Mouse (Mus musculus): ENCODE results near the gene Cd164. TPM values are rescaled to one million over a fixed set of nuclear protein-coding genes. Genes with fewer than 3 reads are reported as not detected.
A peak's percentile ranks its signal among the peaks of the same experiment; 100 is the strongest.

The Cd164 gene
- polyA plus RNA-seq (2015; fragmentation: Nextera tagmentation; extraction: Ambion mirVana), result 155 and 178 TPM in 2 replicates

- H3K4me2 ChIP-seq, result peak within 1 kb of the TSS; percentile 89
- WGBS, result under 1% methylated on average over 69 of the region's 69 CpGs
These were observed at the start of gene Cd164 for GRCm38 (mm10) chr10:41518981-41519618. TSS of gene Cd164 (plus strand) at chr10:41519414.

GRCm38 (mm10) chr10:41470693-41471092 is 48.5 kb upstream of the Cd164 start:
- no peak for ATAC-seq (ENCODE audit: insufficient read depth, low FRiP score, low read depth)
- Histone ChIP-seq H3K27me3 (replicated peaks) (no peaks in the 10 kb centered on the region), H3K36me3 (no peaks in the 10 kb centered on the region), H3K9ac (no peak overlapping the region), H3K4me1 (peaks cover under 1% of the 10 kb centered on the region; the same call in 1 of the 2 replicates), H3K9me3 (no peaks in the 10 kb centered on the region), H3K4me3 (replicated peaks) (no peak overlapping the region), H3K4me2 (no peak overlapping the region), H3K27ac (no peak overlapping the region)
- WGBS, result 86% methylated on average over 3 of the region's 3 CpGs

More at GRCm38 (mm10) chr10:41518981-41519618, at the start of gene Cd164:
- Histone ChIP-seq H3K9ac (peak within 1 kb of the TSS; percentile 92), H3K36me3 (no peaks in the 10 kb centered on the region), H3K9me3 (no peaks in the 10 kb centered on the region), H3K4me1 (peaks cover 9% of the 10 kb centered on the region), H3K4me3 (replicated peaks) (peak within 1 kb of the TSS; percentile 80), H3K27me3 (replicated peaks) (no peaks in the 10 kb centered on the region), H3K27ac (peak within 1 kb of the TSS; percentile 97)
- ATAC-seq (ENCODE audit: insufficient read depth, low FRiP score, low read depth), result peak; percentile 90

GRCm38 (mm10) chr10:41472534-41472933 is 46.7 kb upstream of the Cd164 start:
- Histone ChIP-seq H3K4me2 (no peak overlapping the region), H3K4me1 (peaks cover 13% of the 10 kb centered on the region; the same call in 1 of the 2 replicates), H3K4me3 (replicated peaks) (no peak overlapping the region), H3K27ac (no peak overlapping the region), H3K36me3 (no peaks in the 10 kb centered on the region), H3K27me3 (replicated peaks) (no peaks in the 10 kb centered on the region), H3K9me3 (no peaks in the 10 kb centered on the region), H3K9ac (no peak overlapping the region)
- no peak for ATAC-seq (ENCODE audit: insufficient read depth, low FRiP score, low read depth)

GRCm38 (mm10) chr10:41472962-41473481 is 46.2 kb upstream of the Cd164 start:
- no peak overlapping the region for H3K9ac ChIP-seq
- no peak overlapping the region for H3K4me2 ChIP-seq
- H3K36me3 ChIP-seq, result no peaks in the 10 kb centered on the region
- no peak overlapping the region for H3K4me3 ChIP-seq (replicated peaks)
- ATAC-seq (ENCODE audit: insufficient read depth, low FRiP score, low read depth), result no peak
- no peaks in the 10 kb centered on the region for H3K9me3 ChIP-seq
- no peak overlapping the region for H3K27ac ChIP-seq
- no peaks in the 10 kb centered on the region for H3K27me3 ChIP-seq (replicated peaks)
- H3K4me1 ChIP-seq, result peaks cover 18% of the 10 kb centered on the region
- WGBS, result 71% methylated on average over 5 of the region's 5 CpGs

DNA sequence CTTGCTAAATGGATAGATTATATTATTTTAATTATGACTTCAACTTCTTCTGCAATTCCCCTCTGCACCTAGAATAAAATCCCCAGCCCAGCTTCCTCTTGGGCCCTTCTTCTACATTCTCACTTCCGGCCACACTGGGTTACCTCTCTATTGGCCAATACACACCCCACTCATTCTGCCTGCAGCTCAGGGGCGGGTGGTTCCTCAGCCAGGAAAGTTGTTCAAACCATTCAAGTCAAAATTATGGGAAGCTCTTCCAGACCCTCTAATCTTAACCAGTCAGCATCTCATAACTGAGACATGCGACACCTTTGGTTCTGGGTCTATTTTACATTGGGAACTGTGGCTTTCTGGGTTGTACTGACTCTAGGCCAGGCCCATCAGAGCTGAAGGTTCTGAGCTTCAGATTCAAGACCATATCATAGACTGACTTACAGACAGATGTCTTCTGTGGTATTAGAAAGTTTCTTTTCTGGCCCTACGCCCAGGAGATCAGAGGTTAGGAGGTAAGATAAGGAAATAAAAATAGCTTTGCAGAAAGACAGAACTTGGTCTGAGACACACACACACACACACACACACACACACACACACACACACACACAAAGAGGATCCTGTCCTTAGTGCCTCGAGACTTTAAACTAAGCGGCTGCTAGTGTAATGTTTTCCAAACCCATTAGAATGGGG is 45.3 kb upstream of the Cd164 start:
- no peaks in the 10 kb centered on the region for H3K9me3 ChIP-seq
- WGBS, result 63% methylated on average over 6 of the region's 6 CpGs
- H3K9ac ChIP-seq, result no peak overlapping the region
- no peak overlapping the region for H3K4me2 ChIP-seq
- no peaks in the 10 kb centered on the region for H3K27me3 ChIP-seq (replicated peaks)
- H3K27ac ChIP-seq, result peak overlapping the region; percentile 51; the same call in 1 of the 2 replicates
- peaks cover 20% of the 10 kb centered on the region for H3K4me1 ChIP-seq
- no peaks in the 10 kb centered on the region for H3K36me3 ChIP-seq
- H3K4me3 ChIP-seq (replicated peaks), result no peak overlapping the region
- ATAC-seq (ENCODE audit: insufficient read depth, low FRiP score, low read depth), result no peak

- Histone ChIP-seq H3K27ac (peak overlapping the region; percentile 57), H3K36me3 (0 out of 2 replicates have a peak, but pooled peaks cover 1% of the 10 kb centered on the region), H3K9ac (no peak overlapping the region), H3K4me1 (peaks cover 20% of the 10 kb centered on the region), H3K27me3 (replicated peaks) (no peaks in the 10 kb centered on the region), H3K4me3 (replicated peaks) (no peak overlapping the region), H3K4me2 (no peak overlapping the region; the same call in 1 of the 2 replicates), H3K9me3 (no peaks in the 10 kb centered on the region)
- 52% methylated on average over 1 of the region's 1 CpGs for WGBS
- no peak for ATAC-seq (ENCODE audit: insufficient read depth, low FRiP score, low read depth)
These were observed 44.2 kb upstream of the Cd164 start for GRCm38 (mm10) chr10:41474981-41475391.

DNA sequence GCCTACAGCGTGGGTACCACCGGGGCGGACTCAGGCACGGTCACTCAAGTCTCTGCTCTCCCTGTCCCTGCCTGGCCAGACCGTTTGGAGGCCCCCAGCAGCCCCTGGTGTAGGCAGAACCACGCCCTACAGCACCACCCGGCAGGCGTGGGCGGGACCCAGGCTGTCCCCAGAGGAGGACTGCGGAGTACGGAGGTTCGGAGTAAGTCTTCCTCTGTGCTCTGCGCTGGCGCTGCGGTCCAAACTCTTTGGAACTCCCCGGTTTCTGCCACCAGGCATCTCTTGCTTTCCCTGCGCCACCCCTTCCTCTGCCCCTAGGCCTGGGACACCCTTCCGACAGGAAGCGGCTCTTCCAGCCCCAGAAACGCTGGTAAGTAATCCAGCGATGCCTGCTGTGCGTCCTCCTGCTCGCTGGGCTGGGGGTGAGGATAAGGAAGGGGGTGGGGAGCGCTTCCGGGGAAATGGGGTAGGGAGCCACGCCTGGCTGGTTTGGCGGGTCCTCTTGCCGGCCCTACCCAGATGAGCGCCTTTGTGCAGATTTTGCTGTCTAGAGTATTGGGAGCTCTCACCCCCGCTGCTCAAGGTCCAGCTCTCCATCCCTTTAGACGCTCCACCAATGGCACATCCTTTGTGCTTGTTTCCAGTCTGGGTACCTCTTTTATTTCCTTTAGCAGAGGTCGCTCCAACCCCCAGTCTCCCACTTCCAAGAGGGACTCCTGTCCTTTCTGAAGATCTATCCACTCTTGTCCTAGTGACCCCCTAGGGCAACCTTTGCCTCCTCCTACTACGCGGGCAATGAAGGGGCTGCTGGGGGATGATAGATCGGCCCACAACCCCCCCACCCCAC is 42.8 kb upstream of the Cd164 start, which contains the start of gene Mical1:
Gene Mical1 (plus strand): TSS at position 144 of the 847 bp plus-strand sequence.
- H3K27me3 ChIP-seq (replicated peaks), result no peaks in the 10 kb centered on the region
- H3K27ac ChIP-seq, result peak within 1 kb of the TSS; percentile 89
- peaks cover 20% of the 10 kb centered on the region for H3K4me1 ChIP-seq
- peak within 1 kb of the TSS; percentile 56 for H3K9ac ChIP-seq
- H3K36me3 ChIP-seq, result peaks cover 6% of the 10 kb centered on the region; the same call in 1 of the 2 replicates
- H3K4me3 ChIP-seq (replicated peaks), result peak within 1 kb of the TSS; percentile 64
- H3K9me3 ChIP-seq, result no peaks in the 10 kb centered on the region
- ATAC-seq (ENCODE audit: insufficient read depth, low FRiP score, low read depth), result peak; percentile 66
- H3K4me2 ChIP-seq, result peak within 1 kb of the TSS; percentile 91
- under 1% methylated on average over 35 of the region's 35 CpGs for WGBS

- Histone ChIP-seq H3K27ac (peak overlapping the region; percentile 89), H3K27me3 (replicated peaks) (no peaks in the 10 kb centered on the region), H3K9me3 (no peaks in the 10 kb centered on the region), H3K36me3 (peaks cover 6% of the 10 kb centered on the region; the same call in 1 of the 2 replicates), H3K4me2 (peak overlapping the region; percentile 91), H3K9ac (peak overlapping the region; percentile 56; the same call in 1 of the 2 replicates), H3K4me1 (peaks cover 20% of the 10 kb centered on the region), H3K4me3 (replicated peaks) (peak overlapping the region; percentile 64)
- no peak; the same call in 1 of the 2 replicates for ATAC-seq (ENCODE audit: insufficient read depth, low FRiP score, low read depth)
- 2% methylated on average over 9 of the region's 9 CpGs for WGBS
These were observed 42.3 kb upstream of the Cd164 start for GRCm38 (mm10) chr10:41477018-41477277.

GRCm38 (mm10) chr10:41477278-41478181 is 41.7 kb upstream of the Cd164 start:
- Histone ChIP-seq H3K4me2 (peak overlapping the region; percentile 91), H3K4me3 (replicated peaks) (peak overlapping the region; percentile 64), H3K9ac (peak overlapping the region; percentile 56; the same call in 1 of the 2 replicates), H3K27me3 (replicated peaks) (no peaks in the 10 kb centered on the region), H3K4me1 (peaks cover 20% of the 10 kb centered on the region), H3K36me3 (peaks cover 6% of the 10 kb centered on the region; the same call in 1 of the 2 replicates), H3K27ac (peak overlapping the region; percentile 89), H3K9me3 (no peaks in the 10 kb centered on the region)
- peak; percentile 61 for ATAC-seq (ENCODE audit: insufficient read depth, low FRiP score, low read depth)
- 7% methylated on average over 20 of the region's 20 CpGs for WGBS

GRCm38 (mm10) chr10:41479961-41480360 is 39.3 kb upstream of the Cd164 start:
- H3K27ac ChIP-seq, result no peak overlapping the region
- peaks cover 23% of the 10 kb centered on the region for H3K36me3 ChIP-seq
- no peaks in the 10 kb centered on the region for H3K9me3 ChIP-seq
- no peaks in the 10 kb centered on the region for H3K27me3 ChIP-seq (replicated peaks)
- H3K9ac ChIP-seq, result no peak overlapping the region
- no peak for ATAC-seq (ENCODE audit: insufficient read depth, low FRiP score, low read depth)
- WGBS, result 83% methylated on average over 3 of the region's 3 CpGs
- H3K4me3 ChIP-seq (replicated peaks), result no peak overlapping the region
- peaks cover 20% of the 10 kb centered on the region for H3K4me1 ChIP-seq
- H3K4me2 ChIP-seq, result no peak overlapping the region

Data from stomach, embryonic 15.5 days (tissue).